Mouse (Mus musculus) forebrain, postnatal 0 days (tissue): ENCODE measurements around the gene Mecp2. TPM values are rescaled to one million over a fixed set of nuclear protein-coding genes. Genes with fewer than 3 reads are reported as not detected.

Source experiments
- ATAC-seq: fragments of 200-750 bp; cut with Nextera tagmentation; 2 replicates; pipeline ENCODE4 v1.8.0; 2017; ENCODE audit warnings: mild to moderate bottlenecking, moderate library complexity
- DNase-seq: peaks from one replicate; pipeline ENCODE4 v3.0.0-alpha.2; 2015
- H3K27ac ChIP-seq: fragments of 300-500 bp; sonication (generic); 2 replicates; pipeline ENCODE4 v1.5.1; 2014; ENCODE audit warnings: low read depth, mild to moderate bottlenecking, antibody characterized with exemption, low read length, moderate library complexity, mixed read lengths
- H3K27me3 ChIP-seq: fragments of 300-500 bp; sonication (generic); 2 replicates; pipeline ENCODE4 v1.6.1; 2014; ENCODE audit warnings: mild to moderate bottlenecking, low read length, mixed read lengths; ENCODE audit not compliant: insufficient read depth
- H3K36me3 ChIP-seq: fragments of 300-500 bp; sonication (generic); 2 replicates; pipeline ENCODE4 v1.6.1; 2014; ENCODE audit warnings: mild to moderate bottlenecking, moderate library complexity; ENCODE audit not compliant: insufficient read depth
- H3K4me1 ChIP-seq: fragments of 300-500 bp; sonication (generic); 2 replicates; pipeline ENCODE4 v1.6.1; 2014; ENCODE audit warnings: antibody characterized with exemption; ENCODE audit not compliant: insufficient read depth
- H3K4me2 ChIP-seq: fragments of 300-500 bp; sonication (generic); 2 replicates; pipeline ENCODE4 v1.6.1; 2014; ENCODE audit warnings: low read depth, mild to moderate bottlenecking, moderate library complexity
- H3K4me3 ChIP-seq: fragments of 300-500 bp; sonication (generic); 2 replicates; pipeline ENCODE4 v1.5.1; 2014; ENCODE audit warnings: low read depth, low read length, mixed read lengths
- H3K9ac ChIP-seq: fragments of 300-500 bp; sonication (generic); 2 replicates; pipeline ENCODE4 v1.6.1; 2014; ENCODE audit warnings: mild to moderate bottlenecking
- H3K9me3 ChIP-seq: fragments of 300-500 bp; sonication (generic); 2 replicates; pipeline ENCODE4 v1.6.1; 2016; ENCODE audit warnings: low read length
- CTCF ChIP-seq: sonication (generic); IDR thresholded peaks from 2 replicates; pipeline ENCODE4 v1.5.1; 2016; ENCODE audit warnings: antibody characterized with exemption, control low read depth, low read depth
- WGBS: fragments of 180-500 bp; shearing (Covaris S2); extraction: QIAGEN DNeasy Blood & Tissue Kit; methylation state at CpG from one replicate; pipeline ENCODE4 v1.1.7; 2014; 5-methylcytosine and 5-hydroxymethylcytosine counted together
- microRNA counts: library from miRNA; unstranded; fragments of <30 nt; microRNA quantifications from one replicate; lab custom pipeline; 2015
- microRNA-seq, 2 experiments: library from miRNA; unstranded; fragments of <30 nt; microRNA quantifications; one replicate each; pipeline ENCODE4; 2016
- polyA plus RNA-seq: library from polyadenylated mRNA; unstranded; fragments of >200 nt; fragmentation: Nextera tagmentation; extraction: Ambion mirVana; gene quantifications from 2 replicates; pipeline ENCODE4 v1.2.1, GENCODE M21; 2015
- total RNA-seq: library from RNA; depleted of rRNA; stranded (reverse); fragments of >200 nt; gene quantifications from 2 replicates; pipeline ENCODE4 v1.2.3, GENCODE M21; 2014; rRNA removed

The Mecp2 gene
- total and polyA plus RNA-seq, 2 experiments from 2014 or later, result 12.4 to 80.9 TPM

GRCm38 (mm10) chrX:74014597-74014996 lies 120.6 kb downstream of the Mecp2 start:
- H3K4me3 ChIP-seq, result no peak overlapping the region
- WGBS, result 100% methylated on average over 1 of the region's 1 CpGs
- no peaks in the 10 kb centered on the region for H3K4me1 ChIP-seq
- ATAC-seq, result no peak
- H3K4me2 ChIP-seq, result no peak overlapping the region
- H3K27ac ChIP-seq, result no peak overlapping the region
- no peaks in the 10 kb centered on the region for H3K27me3 ChIP-seq
- no peaks in the 10 kb centered on the region for H3K36me3 ChIP-seq
- H3K9me3 ChIP-seq, result no peaks in the 10 kb centered on the region
- TF ChIP-seq CTCF, result no peak
- no peak overlapping the region for H3K9ac ChIP-seq
- DNase-seq, result no peak

- Histone ChIP-seq H3K4me3 (no peak overlapping the region), H3K27ac (no peak overlapping the region), H3K4me1 (no peaks in the 10 kb centered on the region), H3K36me3 (no peaks in the 10 kb centered on the region), H3K9ac (no peak overlapping the region), H3K4me2 (no peak overlapping the region), H3K27me3 (no peaks in the 10 kb centered on the region), H3K9me3 (no peaks in the 10 kb centered on the region)
- no peak for TF ChIP-seq CTCF
- ATAC-seq (no peak), DNase-seq (no peak)
- 30% methylated on average over 8 of the region's 8 CpGs for WGBS
Observed at GRCm38 (mm10) chrX:74008063-74008462, 127.1 kb downstream of the Mecp2 start.

GRCm38 (mm10) chrX:74006401-74006800 lies 128.8 kb downstream of the Mecp2 start:
- no peaks in the 10 kb centered on the region for H3K9me3 ChIP-seq
- no peak overlapping the region for H3K9ac ChIP-seq
- no peak overlapping the region for H3K27ac ChIP-seq
- DNase-seq (no peak), ATAC-seq (no peak)
- WGBS, result 86% methylated on average over 21 of the region's 21 CpGs
- H3K4me1 ChIP-seq, result no peaks in the 10 kb centered on the region
- H3K36me3 ChIP-seq, result no peaks in the 10 kb centered on the region
- no peak for TF ChIP-seq CTCF
- H3K4me3 ChIP-seq, result no peak overlapping the region
- no peaks in the 10 kb centered on the region for H3K27me3 ChIP-seq
- no peak overlapping the region for H3K4me2 ChIP-seq

- Histone ChIP-seq H3K4me3 (no peak overlapping the region), H3K4me1 (no peaks in the 10 kb centered on the region), H3K9ac (no peak overlapping the region), H3K4me2 (no peak overlapping the region), H3K27me3 (no peaks in the 10 kb centered on the region), H3K27ac (no peak overlapping the region), H3K36me3 (no peaks in the 10 kb centered on the region), H3K9me3 (no peaks in the 10 kb centered on the region)
- ATAC-seq (no peak), DNase-seq (no peak)
- 48% methylated on average over 2 of the region's 2 CpGs for WGBS
- no peak for TF ChIP-seq CTCF
Observed at GRCm38 (mm10) chrX:74003644-74004043, 131.5 kb downstream of the Mecp2 start.

- no peak for TF ChIP-seq CTCF
- Histone ChIP-seq H3K9ac (no peak overlapping the region), H3K9me3 (no peaks in the 10 kb centered on the region), H3K4me3 (no peak overlapping the region), H3K36me3 (no peaks in the 10 kb centered on the region), H3K4me2 (no peak overlapping the region), H3K4me1 (no peaks in the 10 kb centered on the region), H3K27ac (no peak overlapping the region), H3K27me3 (no peaks in the 10 kb centered on the region)
- 80% methylated on average over 3 of the region's 3 CpGs for WGBS
- DNase-seq (no peak), ATAC-seq (no peak)
Observed at GRCm38 (mm10) chrX:74001024-74001423, 134.1 kb downstream of the Mecp2 start.

- 21% methylated on average over 8 of the region's 8 CpGs for whole genome bisulfite sequencing
- 0 out of 2 replicates have a peak overlapping the region, but pooled peaks have one; percentile 13 for H3K4me2 ChIP-seq
- ATAC-seq, result peak; percentile 97
Observed at GRCm38 (mm10) chrX:73998911-73999869, 136.0 kb downstream of the Mecp2 start.

GRCm38 (mm10) chrX:73977783-73978182 lies 157.4 kb downstream of the Mecp2 start:
- H3K4me2 ChIP-seq, result no peak overlapping the region
- no peak overlapping the region for H3K9ac ChIP-seq
- H3K36me3 ChIP-seq, result no peaks in the 10 kb centered on the region
- TF ChIP-seq CTCF, result no peak
- WGBS, result 71% methylated on average over 1 of the region's 1 CpGs
- no peaks in the 10 kb centered on the region for H3K9me3 ChIP-seq
- DNase-seq (no peak), ATAC-seq (no peak)
- H3K4me3 ChIP-seq, result no peak overlapping the region
- no peak overlapping the region for H3K27ac ChIP-seq
- H3K27me3 ChIP-seq, result no peaks in the 10 kb centered on the region
- no peaks in the 10 kb centered on the region for H3K4me1 ChIP-seq

More at GRCm38 (mm10) chrX:73998911-73999869, 136.0 kb downstream of the Mecp2 start:
- Histone ChIP-seq H3K9ac (no peak overlapping the region), H3K27ac (peak overlapping the region; percentile 67), H3K4me3 (no peak overlapping the region), H3K9me3 (no peaks in the 10 kb centered on the region), H3K36me3 (no peaks in the 10 kb centered on the region), H3K27me3 (no peaks in the 10 kb centered on the region), H3K4me1 (no peaks in the 10 kb centered on the region)
- peak; percentile 78 for DNase-seq
- TF ChIP-seq CTCF, result no peak

MicroRNA genes within 50 kb of the gene (microRNA counts, 519-probe panel; counts per million panel counts)
- microRNA mmu-miR-718 (lab: Ali Mortazavi, UCI), result not detected

Small RNAs within 50 kb of the gene (microRNA-seq; reads per million reads assigned to microRNA genes)
- gene Mir5132 (2.1 to 2.3 reads per million in 2 experiments), gene Mir718 (0 reads per million in 2 experiments)

Other genes with a start within 250 kb of the Mecp2 start
- not detected in 2 replicates for gene Avpr2, start 243.3 kb downstream of the Mecp2 start, total RNA-seq
- not detected in 2 replicates for gene Avpr2, start 243.3 kb downstream of the Mecp2 start, polyA plus RNA-seq
- gene L1cam, start 239.3 kb downstream of the Mecp2 start, total RNA-seq, result 225 and 256 TPM in 2 replicates
- gene L1cam, start 239.3 kb downstream of the Mecp2 start, polyA plus RNA-seq, result 75.9 and 100 TPM in 2 replicates
- 2.0 and 4.8 TPM in 2 replicates for gene Arhgap4, start 213.5 kb downstream of the Mecp2 start, total RNA-seq
- gene Arhgap4, start 213.5 kb downstream of the Mecp2 start, polyA plus RNA-seq, result 1.1 and 1.6 TPM in 2 replicates
- gene Naa10, start 213.4 kb downstream of the Mecp2 start, total RNA-seq, result 68.9 and 71.2 TPM in 2 replicates
- gene Naa10, start 213.4 kb downstream of the Mecp2 start, polyA plus RNA-seq, result 92.1 and 100 TPM in 2 replicates
- gene Renbp, start 204.5 kb downstream of the Mecp2 start, total RNA-seq, result 4.9 and 13.1 TPM in 2 replicates
- gene Renbp, start 204.5 kb downstream of the Mecp2 start, polyA plus RNA-seq, result 11.7 and 12.4 TPM in 2 replicates
- gene Hcfc1, start 169.0 kb downstream of the Mecp2 start, total RNA-seq, result 69.7 and 102 TPM in 2 replicates
- gene Hcfc1, start 169.0 kb downstream of the Mecp2 start, polyA plus RNA-seq, result 23.1 and 30.8 TPM in 2 replicates
- gene Irak1, start 111.4 kb downstream of the Mecp2 start, total RNA-seq, result 41.9 and 63.7 TPM in 2 replicates
- 21.0 and 28.0 TPM in 2 replicates for gene Irak1, start 111.4 kb downstream of the Mecp2 start, polyA plus RNA-seq
- gene Opn1mw, start 7.9 kb downstream of the Mecp2 start, total RNA-seq, result not detected in 2 replicates
- gene Opn1mw, start 7.9 kb downstream of the Mecp2 start, polyA plus RNA-seq, result not detected in 2 replicates
- not detected in 2 replicates for gene Tex28, start 32.5 kb upstream of the Mecp2 start, total RNA-seq
- not detected in 2 replicates for gene Tex28, start 32.5 kb upstream of the Mecp2 start, polyA plus RNA-seq
- not detected in 2 replicates for gene Tktl1, start 41.9 kb upstream of the Mecp2 start, total RNA-seq
- gene Tktl1, start 41.9 kb upstream of the Mecp2 start, polyA plus RNA-seq, result 0.06 TPM in 1 of 2 replicates, not detected in the other
- gene Flna, start 114.5 kb upstream of the Mecp2 start, total RNA-seq, result 327 and 336 TPM in 2 replicates
- 35.5 and 45.1 TPM in 2 replicates for gene Flna, start 114.5 kb upstream of the Mecp2 start, polyA plus RNA-seq
- 51.6 and 73.2 TPM in 2 replicates for gene Emd, start 119.3 kb upstream of the Mecp2 start, total RNA-seq
- gene Emd, start 119.3 kb upstream of the Mecp2 start, polyA plus RNA-seq, result 16.9 and 21.0 TPM in 2 replicates
- 2,018 and 2,171 TPM in 2 replicates for gene Rpl10, start 135.4 kb upstream of the Mecp2 start, total RNA-seq
- gene Rpl10, start 135.4 kb upstream of the Mecp2 start, polyA plus RNA-seq, result 467 and 512 TPM in 2 replicates
- 54.5 and 80.6 TPM in 2 replicates for gene Taz, start 146.5 kb upstream of the Mecp2 start, total RNA-seq
- gene Taz, start 146.5 kb upstream of the Mecp2 start, polyA plus RNA-seq, result 45.7 and 58.1 TPM in 2 replicates
- 1.3 and 2.2 TPM in 2 replicates for gene Dnase1l1, start 147.0 kb upstream of the Mecp2 start, total RNA-seq
- 3.1 and 3.4 TPM in 2 replicates for gene Dnase1l1, start 147.0 kb upstream of the Mecp2 start, polyA plus RNA-seq
- 215 and 250 TPM in 2 replicates for gene Atp6ap1, start 161.7 kb upstream of the Mecp2 start, total RNA-seq
- 260 and 318 TPM in 2 replicates for gene Atp6ap1, start 161.7 kb upstream of the Mecp2 start, polyA plus RNA-seq
- 457 and 498 TPM in 2 replicates for gene Gdi1, start 169.6 kb upstream of the Mecp2 start, total RNA-seq
- 761 and 979 TPM in 2 replicates for gene Gdi1, start 169.6 kb upstream of the Mecp2 start, polyA plus RNA-seq
- 16.2 and 16.8 TPM in 2 replicates for gene Fam50a, start 177.7 kb upstream of the Mecp2 start, total RNA-seq
- 49.6 and 64.3 TPM in 2 replicates for gene Fam50a, start 177.7 kb upstream of the Mecp2 start, polyA plus RNA-seq
- gene Plxna3, start 193.7 kb upstream of the Mecp2 start, total RNA-seq, result 109 and 143 TPM in 2 replicates
- 17.7 and 22.9 TPM in 2 replicates for gene Plxna3, start 193.7 kb upstream of the Mecp2 start, polyA plus RNA-seq
- 62.5 and 67.3 TPM in 2 replicates for gene Lage3, start 218.3 kb upstream of the Mecp2 start, total RNA-seq
- gene Lage3, start 218.3 kb upstream of the Mecp2 start, polyA plus RNA-seq, result 68.7 and 80.4 TPM in 2 replicates
- 39.5 and 47.0 TPM in 2 replicates for gene Ubl4a, start 237.9 kb upstream of the Mecp2 start, total RNA-seq
- gene Ubl4a, start 237.9 kb upstream of the Mecp2 start, polyA plus RNA-seq, result 73.9 and 77.4 TPM in 2 replicates
- gene Slc10a3, start 238.0 kb upstream of the Mecp2 start, total RNA-seq, result 6.5 and 6.6 TPM in 2 replicates
- gene Slc10a3, start 238.0 kb upstream of the Mecp2 start, polyA plus RNA-seq, result 4.6 and 4.8 TPM in 2 replicates